Mouse (Mus musculus): ENCODE data around the gene Stx1b. TPM values are rescaled to one million over a fixed set of nuclear protein-coding genes. Genes with fewer than 3 reads are reported as not detected.

Stx1b gene
- polyA plus RNA-seq, 1 experiment, result 0.01 TPM

DNA sequence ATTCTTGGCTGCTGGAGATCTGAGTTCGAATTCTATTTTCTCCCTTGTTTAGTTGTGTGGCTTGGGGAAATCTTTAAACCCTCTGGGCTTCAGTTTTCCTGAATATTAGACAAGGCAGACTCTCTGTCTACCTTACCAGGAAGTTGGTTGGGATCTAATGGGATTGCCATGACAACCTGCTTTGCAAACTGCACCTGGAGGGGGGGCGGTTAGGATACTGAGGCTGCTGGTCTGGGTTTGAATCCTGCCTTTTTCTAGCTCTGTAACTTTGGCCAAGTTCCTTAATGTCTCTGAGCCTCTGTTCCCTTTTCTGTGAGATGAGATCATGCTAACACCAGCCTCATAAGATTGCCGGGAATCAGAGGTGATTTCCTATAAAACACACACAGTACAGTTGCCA is 1.9 kb downstream of the Stx1b start:
- Histone ChIP-seq H3K36me3 (ENCODE audit: control insufficient read depth, insufficient read depth) (no peaks in the 10 kb centered on the region), H3K4me3 (ENCODE audit: insufficient read depth, poor library complexity, severe bottlenecking) (no peak overlapping the region), H3ac (ENCODE audit: control insufficient read depth, insufficient read length, low read depth) (no peak overlapping the region), H3K79me3 (ENCODE audit: low read depth) (no peaks in the 10 kb centered on the region), H3K79me2 (ENCODE audit: control insufficient read depth, insufficient read depth) (no peaks in the 10 kb centered on the region), H3K27me3 (ENCODE audit: control insufficient read depth, insufficient read depth, insufficient read length) (peaks cover 32% of the 10 kb centered on the region)
- TF ChIP-seq USF1 (IDR thresholded peaks at IDR 0.05; ENCODE audit: low read depth), result no peak
- TF ChIP-seq MAX (IDR thresholded peaks at IDR 0.05), result no peak
- TF ChIP-seq FOSL1 (IDR thresholded peaks at IDR 0.05; ENCODE audit: insufficient read depth, low read length, poor library complexity, severe bottlenecking), result no peak
- no peak for TF ChIP-seq MYOG (IDR thresholded peaks at IDR 0.05; ENCODE audit: control insufficient read depth, extremely low read depth, insufficient read length)
- no peak for TF ChIP-seq CEBPB (IDR thresholded peaks at IDR 0.05; ENCODE audit: low read depth)
- no peak for TF ChIP-seq MYOD1 (IDR thresholded peaks at IDR 0.05; ENCODE audit: control insufficient read depth, insufficient read length, low read depth)
- TF ChIP-seq CTCF (IDR thresholded peaks at IDR 0.05; ENCODE audit: control insufficient read depth, insufficient read depth, insufficient read length), result no peak

DNA sequence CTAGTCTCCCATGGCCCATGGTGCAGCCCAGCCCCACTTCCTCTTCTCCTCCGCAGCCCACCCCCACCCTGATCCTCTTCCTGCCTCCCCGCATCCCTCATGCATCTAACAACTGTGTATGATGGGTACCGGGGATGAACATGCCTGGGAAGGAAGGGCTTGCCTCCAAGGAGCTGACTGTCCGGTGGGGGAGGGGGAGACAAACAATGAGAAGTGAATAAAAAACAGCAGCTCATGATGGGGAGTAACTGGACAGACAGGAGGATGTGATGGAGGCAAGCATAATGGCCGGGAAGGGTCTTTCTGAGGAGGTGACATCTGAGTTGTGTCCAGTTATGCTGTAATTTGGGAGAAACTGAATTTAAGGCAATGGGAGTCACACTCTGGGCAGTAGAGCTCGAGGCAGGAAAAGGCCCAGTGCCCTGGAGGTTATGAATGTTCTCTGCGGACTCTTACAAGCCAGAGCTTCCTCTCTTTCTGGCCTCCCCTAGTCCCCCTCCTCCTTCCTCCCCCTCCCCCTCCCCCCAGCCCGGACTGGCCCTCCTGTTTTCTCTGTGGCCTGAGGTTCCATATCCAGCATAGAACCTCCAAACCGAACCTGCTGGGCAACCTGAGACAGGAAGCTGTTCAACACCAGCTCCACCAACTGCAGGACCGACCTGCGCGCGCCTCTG is 3.4 kb downstream of the Stx1b start:
- H3K79me3 ChIP-seq (ENCODE audit: low read depth), result no peaks in the 10 kb centered on the region
- H3K79me2 ChIP-seq (ENCODE audit: control insufficient read depth, insufficient read depth), result no peaks in the 10 kb centered on the region
- no peaks in the 10 kb centered on the region for H3K36me3 ChIP-seq (ENCODE audit: control insufficient read depth, insufficient read depth)
- TF ChIP-seq USF1 (IDR thresholded peaks at IDR 0.05; ENCODE audit: low read depth) (no peak), CTCF (IDR thresholded peaks at IDR 0.05; ENCODE audit: control insufficient read depth, insufficient read depth, insufficient read length) (no peak), FOSL1 (IDR thresholded peaks at IDR 0.05; ENCODE audit: insufficient read depth, low read length, poor library complexity, severe bottlenecking) (no peak), CEBPB (IDR thresholded peaks at IDR 0.05; ENCODE audit: low read depth) (no peak), MAX (IDR thresholded peaks at IDR 0.05) (no peak), MYOD1 (IDR thresholded peaks at IDR 0.05; ENCODE audit: control insufficient read depth, insufficient read length, low read depth) (no peak), MYOG (IDR thresholded peaks at IDR 0.05; ENCODE audit: control insufficient read depth, extremely low read depth, insufficient read length) (no peak)
- no peak overlapping the region for H3K4me3 ChIP-seq (ENCODE audit: insufficient read depth, poor library complexity, severe bottlenecking)
- H3K27me3 ChIP-seq (ENCODE audit: control insufficient read depth, insufficient read depth, insufficient read length), result peaks cover 26% of the 10 kb centered on the region
- no peak overlapping the region for H3ac ChIP-seq (ENCODE audit: control insufficient read depth, insufficient read length, low read depth)

DNA sequence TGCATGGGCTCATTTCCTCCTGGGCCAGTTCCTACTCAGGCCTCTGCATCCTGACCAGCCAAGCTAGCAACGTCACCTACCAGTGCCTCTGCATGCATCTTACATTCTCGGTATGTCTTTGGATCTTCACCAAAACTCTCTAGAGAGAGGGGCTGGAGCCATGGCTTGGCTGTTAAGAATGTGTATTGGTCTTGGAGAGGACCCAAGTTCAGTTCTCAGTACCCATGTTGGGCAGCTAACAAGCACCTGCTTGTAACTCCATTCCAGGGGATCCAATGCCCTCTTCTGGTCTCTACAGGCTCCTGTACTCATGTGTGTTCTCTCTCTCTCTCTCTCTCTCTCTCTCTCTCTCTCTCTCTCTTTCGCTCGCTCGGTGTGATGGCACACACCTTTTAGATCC is 6.6 kb downstream of the Stx1b start:
- H3K27me3 ChIP-seq (ENCODE audit: control insufficient read depth, insufficient read depth, insufficient read length), result peaks cover under 1% of the 10 kb centered on the region
- H3K79me2 ChIP-seq (ENCODE audit: control insufficient read depth, insufficient read depth), result no peaks in the 10 kb centered on the region
- no peak overlapping the region for H3K4me3 ChIP-seq (ENCODE audit: insufficient read depth, poor library complexity, severe bottlenecking)
- H3K79me3 ChIP-seq (ENCODE audit: low read depth), result no peaks in the 10 kb centered on the region
- no peak for TF ChIP-seq FOSL1 (IDR thresholded peaks at IDR 0.05; ENCODE audit: insufficient read depth, low read length, poor library complexity, severe bottlenecking)
- TF ChIP-seq CEBPB (IDR thresholded peaks at IDR 0.05; ENCODE audit: low read depth), result no peak
- TF ChIP-seq CTCF (IDR thresholded peaks at IDR 0.05; ENCODE audit: control insufficient read depth, insufficient read depth, insufficient read length), result no peak
- no peak for TF ChIP-seq MAX (IDR thresholded peaks at IDR 0.05)
- TF ChIP-seq MYOD1 (IDR thresholded peaks at IDR 0.05; ENCODE audit: control insufficient read depth, insufficient read length, low read depth), result no peak
- TF ChIP-seq MYOG (IDR thresholded peaks at IDR 0.05; ENCODE audit: control insufficient read depth, extremely low read depth, insufficient read length), result no peak
- no peak for TF ChIP-seq USF1 (IDR thresholded peaks at IDR 0.05; ENCODE audit: low read depth)
- H3K36me3 ChIP-seq (ENCODE audit: control insufficient read depth, insufficient read depth), result no peaks in the 10 kb centered on the region
- H3ac ChIP-seq (ENCODE audit: control insufficient read depth, insufficient read length, low read depth), result no peak overlapping the region

DNA sequence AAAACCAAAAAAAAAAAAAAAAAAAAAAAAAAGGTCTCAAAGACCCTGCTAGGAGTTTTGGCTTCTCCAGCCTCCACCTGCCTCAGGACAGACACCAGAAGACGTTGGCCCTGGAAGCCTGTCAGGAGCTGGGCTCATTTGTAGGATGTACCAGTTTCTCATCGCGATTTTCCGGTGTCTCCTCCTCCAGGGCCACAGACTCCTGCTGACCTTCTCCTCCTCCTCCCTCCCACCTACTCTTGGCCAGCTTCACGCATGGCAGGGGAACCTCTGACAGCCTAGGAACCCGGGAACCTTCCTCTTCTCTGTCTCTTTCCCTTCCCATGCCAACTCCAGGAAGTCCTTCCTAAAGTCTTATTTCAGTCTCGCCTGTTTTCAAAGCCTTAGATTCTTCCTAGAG is 7.3 kb downstream of the Stx1b start:
- Histone ChIP-seq H3K79me3 (ENCODE audit: low read depth) (no peaks in the 10 kb centered on the region), H3K36me3 (ENCODE audit: control insufficient read depth, insufficient read depth) (no peaks in the 10 kb centered on the region), H3K4me3 (ENCODE audit: insufficient read depth, poor library complexity, severe bottlenecking) (no peak overlapping the region), H3ac (ENCODE audit: control insufficient read depth, insufficient read length, low read depth) (no peak overlapping the region), H3K27me3 (ENCODE audit: control insufficient read depth, insufficient read depth, insufficient read length) (no peaks in the 10 kb centered on the region), H3K79me2 (ENCODE audit: control insufficient read depth, insufficient read depth) (no peaks in the 10 kb centered on the region)
- TF ChIP-seq MAX (IDR thresholded peaks at IDR 0.05) (no peak), FOSL1 (IDR thresholded peaks at IDR 0.05; ENCODE audit: insufficient read depth, low read length, poor library complexity, severe bottlenecking) (no peak), MYOG (IDR thresholded peaks at IDR 0.05; ENCODE audit: control insufficient read depth, extremely low read depth, insufficient read length) (no peak), CEBPB (IDR thresholded peaks at IDR 0.05; ENCODE audit: low read depth) (no peak), USF1 (IDR thresholded peaks at IDR 0.05; ENCODE audit: low read depth) (no peak), CTCF (IDR thresholded peaks at IDR 0.05; ENCODE audit: control insufficient read depth, insufficient read depth, insufficient read length) (no peak), MYOD1 (IDR thresholded peaks at IDR 0.05; ENCODE audit: control insufficient read depth, insufficient read length, low read depth) (no peak)

DNA sequence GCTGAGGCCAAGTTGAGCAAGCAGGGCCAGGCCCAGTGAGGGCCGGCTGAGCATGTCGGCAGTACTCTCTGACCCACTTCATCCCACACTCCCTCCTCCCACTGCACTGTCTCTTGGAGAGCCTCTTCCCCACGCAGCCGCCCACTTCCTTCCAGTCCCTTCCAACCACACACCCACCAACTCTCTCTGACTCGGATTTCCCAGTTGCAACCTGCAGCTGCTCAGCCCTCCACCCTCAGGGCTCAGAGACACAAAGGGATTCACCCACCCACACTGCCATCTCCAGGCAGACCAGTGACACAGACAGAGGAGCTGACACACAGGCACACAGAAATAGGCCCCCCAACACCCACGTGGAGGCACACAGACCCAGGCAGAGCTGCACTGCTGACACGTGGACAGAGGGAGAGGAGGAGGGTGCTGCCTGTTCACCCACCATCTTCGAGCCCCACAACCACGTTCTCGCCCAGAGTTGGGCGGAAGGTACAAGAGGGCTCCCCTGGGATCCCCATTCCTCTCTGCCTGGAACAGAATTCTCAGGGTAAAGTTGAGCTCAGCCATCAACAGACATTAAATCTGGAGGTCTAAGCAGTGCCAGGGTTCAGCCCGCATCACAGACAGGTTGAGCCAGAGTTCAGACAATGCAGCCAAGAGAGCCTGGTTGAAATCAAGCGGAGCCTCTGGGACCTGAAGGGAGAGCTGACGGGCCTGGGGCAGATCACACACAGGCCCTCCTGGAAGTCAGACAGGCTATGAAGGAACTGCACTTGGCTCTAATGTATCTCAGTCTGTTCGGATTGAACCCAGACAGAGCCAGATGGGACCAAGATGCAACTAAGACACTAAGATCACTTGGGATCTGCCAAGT is 8.2 kb downstream of the Stx1b start:
- TF ChIP-seq CTCF (IDR thresholded peaks at IDR 0.05; ENCODE audit: control insufficient read depth, insufficient read depth, insufficient read length), result peak; percentile 42
- TF ChIP-seq USF1 (IDR thresholded peaks at IDR 0.05; ENCODE audit: low read depth), result no peak
- no peak for TF ChIP-seq CEBPB (IDR thresholded peaks at IDR 0.05; ENCODE audit: low read depth)
- no peak for TF ChIP-seq MYOG (IDR thresholded peaks at IDR 0.05; ENCODE audit: control insufficient read depth, extremely low read depth, insufficient read length)
- TF ChIP-seq FOSL1 (IDR thresholded peaks at IDR 0.05; ENCODE audit: insufficient read depth, low read length, poor library complexity, severe bottlenecking), result no peak
- TF ChIP-seq MAX (IDR thresholded peaks at IDR 0.05), result no peak
- Histone ChIP-seq H3K36me3 (ENCODE audit: control insufficient read depth, insufficient read depth) (no peaks in the 10 kb centered on the region), H3K79me2 (ENCODE audit: control insufficient read depth, insufficient read depth) (no peaks in the 10 kb centered on the region), H3K27me3 (ENCODE audit: control insufficient read depth, insufficient read depth, insufficient read length) (no peaks in the 10 kb centered on the region), H3K79me3 (ENCODE audit: low read depth) (no peaks in the 10 kb centered on the region), H3ac (ENCODE audit: control insufficient read depth, insufficient read length, low read depth) (no peak overlapping the region), H3K4me3 (ENCODE audit: insufficient read depth, poor library complexity, severe bottlenecking) (no peak overlapping the region)

Data from C2C12 (cell line).